Mouse (Mus musculus) kidney, postnatal 36 days (tissue): ENCODE results near the gene Cox8a.

Source experiments
- DNase-seq, 2 experiments: peaks; one replicate each; pipeline ENCODE4 v3.0.0; 2021 to 2022; ENCODE audit warnings: mixed read lengths in 2 of 2

The Cox8a gene

DNA sequence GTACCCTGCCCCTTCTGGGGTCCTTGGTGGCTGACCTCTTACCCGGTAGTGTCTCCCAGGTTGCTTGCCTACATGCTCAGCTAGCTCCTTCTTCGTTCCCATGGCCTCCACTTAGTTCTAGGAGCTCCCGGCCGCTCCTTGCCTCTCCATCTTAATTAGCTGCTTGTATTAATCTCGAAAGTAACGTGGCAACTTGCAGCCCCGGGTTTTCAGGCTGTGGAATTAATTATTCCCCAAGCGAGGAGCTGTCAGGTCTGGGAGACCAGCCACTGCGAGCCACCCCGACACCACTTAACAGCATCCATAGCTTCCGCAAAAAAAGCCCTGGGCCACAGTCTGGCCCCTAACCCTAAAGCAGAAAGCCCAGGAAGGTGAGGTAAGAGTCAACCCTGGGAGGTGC, 34.0 kb downstream of the Cox8a start:
- peak in 1 of 2 experiments; percentile 30 for DNase-seq

DNA sequence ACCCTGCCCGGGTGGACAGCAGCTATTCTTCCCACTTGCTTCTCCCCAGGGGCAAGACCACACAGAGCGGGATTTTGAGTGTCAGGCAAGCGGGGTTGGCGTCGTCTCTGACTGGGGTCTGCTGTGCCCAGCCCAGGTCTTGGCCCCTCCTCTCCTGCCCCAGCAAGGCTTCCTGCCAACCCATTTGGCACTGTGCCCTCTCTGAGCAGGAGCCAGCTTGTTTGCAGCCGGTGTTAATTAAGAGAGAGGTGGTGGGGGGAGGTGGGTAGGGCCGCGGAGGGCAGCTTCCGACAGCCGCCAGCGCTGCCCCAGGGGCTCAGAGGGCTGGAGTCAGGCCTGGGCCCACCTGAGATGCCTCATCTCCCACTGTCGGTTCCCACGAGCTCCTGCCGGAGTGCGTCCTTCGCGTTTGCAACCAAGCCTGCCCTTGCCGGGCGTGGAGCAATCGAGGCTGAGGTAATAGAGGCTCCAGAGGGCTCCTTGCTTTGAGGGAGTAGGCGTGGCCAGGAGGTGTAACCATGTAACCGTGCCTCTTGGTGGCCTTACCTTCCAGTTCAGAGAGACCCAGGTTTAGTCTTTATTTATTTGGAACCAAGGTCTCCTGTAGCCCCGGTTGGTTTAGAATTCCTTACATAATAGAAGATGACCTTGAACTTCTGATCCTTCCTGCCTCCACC, 35.0 kb downstream of the Cox8a start:
- DNase-seq = peak; percentile 96 to 97

DNA sequence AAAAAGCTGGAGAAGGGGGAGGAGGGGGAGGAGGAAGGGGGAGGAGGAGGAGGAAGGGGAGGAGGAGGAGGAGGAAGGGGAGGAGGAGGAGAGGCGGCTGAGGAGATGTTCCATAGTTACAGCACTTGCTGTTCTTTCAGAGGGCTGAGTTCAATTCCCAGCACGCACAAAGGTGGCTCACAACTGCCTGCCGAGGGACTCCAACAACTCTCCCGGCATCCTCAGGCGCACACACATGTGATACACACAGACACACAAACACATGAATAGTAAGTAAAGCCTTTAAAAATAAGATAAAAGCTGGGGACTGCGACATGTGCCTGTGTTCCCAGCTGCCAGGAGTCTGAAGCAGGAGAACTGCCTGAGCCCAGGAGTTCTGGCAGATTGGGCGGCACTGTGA, 35.9 kb downstream of the Cox8a start:
- DNase-seq = peak in 1 of 2 experiments; percentile 50

DNA sequence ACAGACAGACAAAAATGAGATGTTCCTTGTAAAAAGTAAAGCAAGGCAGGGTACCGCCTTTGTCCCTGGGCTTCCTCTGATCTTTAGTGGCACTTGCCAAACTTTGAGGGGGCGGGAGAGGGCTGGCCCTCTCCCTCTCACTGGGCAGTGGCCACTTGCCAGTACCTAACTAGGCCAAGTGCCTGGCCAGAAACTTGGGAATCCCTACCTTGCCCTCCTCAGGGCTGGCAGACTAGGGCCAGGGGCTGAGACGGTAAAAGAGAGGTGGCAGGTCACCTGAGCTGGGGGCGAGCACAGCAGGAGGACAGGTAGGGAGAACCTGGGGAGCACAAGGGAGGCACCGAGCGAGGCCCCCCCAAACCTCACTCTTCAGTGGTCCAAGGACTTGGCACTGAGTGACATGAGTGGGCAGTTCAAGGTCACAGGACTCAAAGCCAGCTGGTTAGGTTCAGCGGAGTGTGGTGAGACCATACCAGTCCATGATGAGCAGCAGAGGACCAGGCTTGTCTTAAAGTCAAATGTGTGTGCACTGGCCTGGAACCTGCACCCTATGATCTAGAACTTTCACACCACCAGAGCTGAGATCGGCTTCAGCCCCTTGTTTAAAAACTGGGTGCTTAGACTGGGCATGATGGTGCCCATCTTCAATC, 36.5 kb downstream of the Cox8a start:
- peak; percentile 87 to 88 for DNase-seq

DNA sequence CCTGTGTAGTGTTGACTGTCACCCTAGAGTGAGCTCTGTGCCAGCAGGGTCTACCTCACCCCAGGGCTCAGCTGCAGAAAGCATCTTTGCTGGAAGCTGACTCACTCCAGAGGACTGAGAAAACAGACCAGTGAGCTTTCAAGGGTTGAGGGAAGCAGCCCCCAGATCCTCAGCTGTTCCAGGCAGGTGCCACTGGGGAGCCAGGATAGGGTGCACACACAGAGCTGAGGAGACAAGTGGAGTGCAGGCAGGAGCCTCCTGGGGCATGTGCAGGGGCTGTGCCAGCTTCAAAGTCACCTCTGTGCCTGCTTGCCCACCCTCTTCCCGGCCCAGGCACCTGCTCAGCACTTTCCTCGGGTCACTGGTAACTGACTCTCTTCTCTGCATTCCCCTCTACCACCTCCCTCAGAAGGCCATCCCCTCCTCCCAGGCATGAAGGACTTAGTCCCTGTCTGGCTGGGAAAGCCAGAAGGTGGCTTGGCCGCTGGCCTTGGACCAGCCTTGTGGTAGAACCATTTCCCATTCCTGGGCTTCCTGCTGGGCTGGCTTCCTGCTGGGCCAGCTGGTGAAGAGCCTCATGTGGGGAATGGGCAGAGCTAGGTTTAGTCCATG, 38.5 kb downstream of the Cox8a start:
- DNase-seq = peak; percentile 84 to 88

DNA sequence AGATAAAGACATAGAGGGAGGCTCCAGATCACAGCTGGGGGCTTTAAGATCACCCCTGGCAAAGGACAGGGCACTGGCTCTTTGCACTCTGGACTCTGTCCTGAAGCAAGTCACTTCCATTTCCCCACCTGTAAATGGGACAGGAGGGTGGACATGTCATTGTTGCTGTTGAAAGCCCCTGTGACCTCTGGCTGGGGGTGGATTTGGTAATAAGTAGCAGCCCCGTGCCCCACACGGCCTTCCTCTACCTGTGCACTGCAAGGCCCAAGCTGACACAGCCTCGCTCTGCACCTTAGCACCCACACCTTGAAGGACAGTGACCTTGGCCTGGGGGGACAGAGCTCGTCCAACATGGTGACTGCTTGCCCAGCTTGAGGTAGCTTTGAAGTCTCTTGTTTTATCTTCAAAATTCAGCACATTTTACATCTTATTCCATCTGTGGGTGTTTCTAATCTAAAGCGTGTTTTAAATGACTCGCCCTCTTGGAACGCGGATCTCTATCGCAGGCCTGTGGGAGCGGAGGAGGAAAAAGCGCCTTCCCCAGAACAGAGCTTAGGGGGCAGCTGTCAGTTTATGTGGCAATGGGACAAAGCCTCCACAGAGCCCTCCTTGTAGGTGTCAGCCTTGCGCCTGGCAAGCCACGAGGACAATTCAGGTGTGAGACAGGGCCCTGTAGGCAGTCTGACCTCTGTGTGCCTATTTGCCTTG, 39.5 kb downstream of the Cox8a start:
- DNase-seq = peak in 1 of 2 experiments; percentile 52

DNA sequence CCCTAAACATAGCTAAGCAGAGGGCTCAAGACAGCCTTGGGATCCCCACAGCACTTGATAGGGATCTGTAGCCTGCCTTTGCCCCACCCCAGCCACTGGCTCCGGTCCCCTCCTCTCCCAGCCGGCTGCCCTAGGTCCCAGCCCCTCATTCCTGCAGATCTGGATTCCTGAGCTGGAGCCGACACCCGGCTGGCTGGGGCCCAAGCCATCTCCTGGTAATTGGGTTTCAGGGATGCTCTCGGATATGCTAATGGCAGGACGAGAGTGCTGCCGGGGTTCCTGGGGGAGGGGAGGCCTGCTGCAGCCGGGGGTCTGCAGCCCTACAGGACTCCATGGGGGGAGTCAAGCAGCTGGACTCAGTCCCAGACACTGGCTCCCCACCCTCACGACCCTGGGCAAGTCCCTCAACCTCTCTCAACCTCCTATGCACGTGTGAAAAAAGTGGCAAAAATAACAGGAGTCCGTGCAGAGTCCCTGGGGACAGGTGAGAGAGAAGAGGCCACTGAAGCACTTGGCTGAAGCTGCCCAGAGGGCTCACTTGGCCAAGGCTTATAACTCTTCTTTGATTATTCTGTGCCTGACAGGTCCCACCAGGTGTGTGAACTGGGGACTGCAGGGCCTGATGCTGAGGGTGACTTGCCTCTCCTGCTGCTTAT, 41.2 kb downstream of the Cox8a start:
- DNase-seq = peak in 1 of 2 experiments; percentile 61

DNA sequence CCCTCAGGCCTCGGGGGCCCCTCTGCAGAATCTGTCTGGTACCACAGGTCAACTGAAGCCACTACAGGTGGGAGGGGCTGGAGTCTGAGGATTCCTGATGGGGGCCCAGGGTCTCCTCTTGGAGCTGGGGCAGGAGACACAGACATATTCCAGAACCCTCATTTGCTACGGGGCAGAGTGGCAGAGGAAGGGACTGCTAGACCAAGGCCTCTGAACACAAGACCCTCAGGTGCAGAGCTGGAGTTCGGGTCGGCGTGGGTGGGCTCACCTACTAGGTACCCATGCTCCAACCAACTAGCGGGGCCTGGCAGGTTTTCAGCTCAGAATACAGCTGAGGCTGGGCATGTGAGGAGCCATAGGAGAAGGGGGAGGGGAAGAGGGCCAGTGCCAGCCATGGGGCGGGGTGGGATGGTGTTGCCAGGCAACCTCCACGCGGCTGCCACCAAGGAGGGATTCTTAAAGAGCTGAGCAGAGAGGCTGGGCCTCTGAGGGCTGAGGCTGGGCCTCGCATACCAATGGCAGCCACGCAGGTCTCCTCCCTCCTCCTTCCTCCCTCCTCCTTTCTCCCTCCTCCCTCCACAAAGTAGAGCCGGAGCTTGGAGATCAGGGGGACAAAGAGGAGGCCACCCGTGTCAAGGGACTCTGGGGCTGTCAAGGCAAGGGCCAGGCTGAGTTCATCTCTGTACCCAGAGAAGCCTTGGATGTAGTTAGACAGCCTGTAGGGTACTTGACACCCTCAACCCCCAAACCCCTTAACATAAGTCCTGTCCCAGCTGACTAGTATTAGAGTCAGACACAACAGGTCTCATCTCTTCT, 45.2 kb downstream of the Cox8a start:
- peak; percentile 71 to 75 for DNase-seq

DNA sequence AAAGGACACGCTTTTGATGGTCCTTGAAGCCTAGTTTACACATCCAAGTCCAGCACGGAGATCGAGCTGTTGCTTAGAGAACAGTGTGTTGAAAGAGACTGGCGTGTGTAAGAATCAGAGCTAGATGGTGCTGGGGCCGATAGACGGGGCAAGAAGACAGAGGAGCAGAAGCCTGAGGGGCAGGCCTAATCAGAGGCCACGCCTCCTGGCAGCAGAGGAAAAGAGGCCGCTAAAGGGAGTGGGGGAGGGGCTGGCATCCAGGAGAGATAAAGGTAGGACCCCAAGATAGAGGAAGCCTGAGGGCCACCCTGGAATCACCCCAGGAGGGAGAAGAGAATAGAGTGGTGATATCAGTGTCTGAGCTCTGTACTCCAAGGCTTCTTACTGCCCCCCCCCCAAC, 46.0 kb downstream of the Cox8a start:
- peak in 1 of 2 experiments; percentile 63 for DNase-seq

DNA sequence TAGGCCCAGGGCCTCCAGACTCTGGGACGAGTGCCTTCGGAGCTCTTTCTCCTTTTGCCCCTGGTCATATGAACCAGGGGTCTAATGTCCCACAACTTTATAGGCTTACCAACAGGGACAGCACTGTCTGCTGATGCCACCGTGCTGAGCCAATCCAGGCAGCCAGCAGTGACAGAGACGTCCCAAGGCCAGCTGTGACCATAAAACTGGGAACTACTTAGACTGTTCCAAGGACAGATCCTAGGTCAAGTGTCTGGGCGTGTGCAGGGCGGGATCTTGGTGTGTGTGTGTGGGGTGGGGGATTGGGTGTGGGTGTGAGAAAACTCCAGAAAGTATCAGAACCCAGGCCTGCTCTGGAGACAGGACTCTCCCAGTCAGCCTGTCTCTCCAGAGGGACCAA, 46.5 kb downstream of the Cox8a start:
- no peak for DNase-seq

DNA sequence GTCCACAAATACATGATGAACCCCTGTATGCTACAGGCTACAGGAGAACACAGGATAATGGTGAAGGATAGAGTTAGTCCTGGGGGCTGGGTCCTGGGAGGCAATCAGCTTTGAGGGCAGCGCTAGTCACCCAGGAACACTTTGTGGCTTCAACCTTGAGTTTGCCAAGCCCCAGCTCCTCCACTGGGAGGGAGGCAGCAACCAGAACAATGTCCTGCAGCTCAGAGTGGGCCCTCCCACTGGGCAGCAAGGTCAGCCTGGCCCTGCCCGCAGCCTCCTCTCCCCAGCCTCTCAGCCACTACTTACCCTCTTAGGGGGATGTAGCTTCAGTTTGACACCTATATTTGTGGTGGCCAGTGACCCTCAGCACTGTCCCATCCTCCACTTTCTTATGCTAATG, 49.0 kb downstream of the Cox8a start:
- peak in 1 of 2 experiments; percentile 47 for DNase-seq

DNA sequence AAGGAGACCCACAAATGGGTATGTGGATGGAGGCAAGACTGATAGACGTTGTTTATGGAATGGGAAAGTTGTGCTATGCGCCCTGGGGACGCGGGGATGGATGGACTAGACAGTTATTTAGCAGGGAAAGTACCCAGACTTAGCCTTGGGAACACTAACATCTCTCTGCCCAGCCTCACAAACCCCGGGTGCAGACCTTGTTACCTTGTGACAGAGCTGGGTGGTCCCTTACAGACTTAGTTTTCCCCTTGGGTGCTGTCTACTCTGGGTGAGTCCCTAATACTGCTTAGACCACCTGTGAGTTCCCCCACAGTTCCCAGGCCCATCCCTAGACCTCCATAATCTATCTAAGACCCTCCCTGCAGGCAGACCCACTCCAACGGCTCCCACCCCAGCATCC, 50.6 kb downstream of the Cox8a start:
- no peak for DNase-seq

DNA sequence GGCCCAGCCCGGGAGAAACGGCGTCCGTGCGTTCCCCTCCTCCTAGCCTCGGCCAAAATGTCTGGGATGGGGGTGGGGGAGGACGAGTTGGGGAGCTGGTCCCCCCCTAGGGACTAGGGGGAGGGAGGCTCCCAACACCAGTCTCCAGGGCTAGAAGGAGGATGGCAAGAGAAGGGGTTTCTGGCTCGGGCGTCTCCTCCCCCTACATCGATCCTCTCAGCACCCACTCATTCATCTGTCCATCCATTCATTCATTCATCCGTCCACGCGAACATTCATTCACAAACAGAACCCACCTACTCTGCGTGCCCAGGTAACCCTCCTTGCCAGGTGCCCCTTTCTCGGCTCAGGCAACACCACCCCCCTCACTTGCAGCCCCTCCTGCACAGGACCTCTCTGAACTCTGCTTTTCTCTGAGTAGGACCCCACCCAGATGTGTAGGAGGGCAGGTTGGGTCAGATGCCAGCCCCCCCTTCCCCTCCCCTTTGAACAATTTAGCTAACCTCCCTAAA, 51.2 kb downstream of the Cox8a start:
- DNase-seq = no peak

DNA sequence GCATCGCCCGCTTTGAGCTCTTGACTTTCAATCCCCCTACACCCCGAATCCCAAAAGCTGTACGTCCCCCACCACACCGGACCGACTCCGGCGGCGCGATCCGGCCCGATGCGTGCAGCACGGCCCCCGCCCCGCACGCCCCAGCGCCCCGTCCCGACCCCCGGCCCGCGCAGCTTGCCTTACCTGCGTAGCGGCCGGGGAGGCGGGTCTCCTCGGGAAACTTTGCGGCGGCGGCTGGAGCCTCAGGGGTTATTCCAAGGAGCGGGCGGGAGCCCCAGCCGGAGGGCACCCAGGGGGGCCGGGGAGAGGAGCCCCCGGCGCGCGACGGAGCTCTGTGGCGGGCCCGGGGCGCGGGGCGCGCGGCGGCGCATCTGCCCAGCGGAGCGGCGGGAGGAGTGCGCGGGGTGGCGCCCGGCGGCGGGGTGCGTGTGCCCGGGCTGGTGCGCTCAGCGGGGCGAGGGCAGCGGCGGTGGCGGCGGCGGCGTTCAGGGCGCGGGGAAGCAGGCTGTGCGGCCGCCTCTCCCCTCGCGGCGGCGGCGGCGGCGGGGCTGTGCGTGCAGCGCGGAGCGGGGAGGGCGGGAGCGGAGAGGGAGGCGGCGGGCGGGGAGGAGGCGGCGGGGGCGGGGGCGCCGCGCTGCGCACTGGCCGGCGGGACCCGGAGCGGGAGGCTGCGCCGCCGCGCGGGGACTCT, 51.8 kb downstream of the Cox8a start:
- peak in 1 of 2 experiments; percentile 76 for DNase-seq
